Mouse (Mus musculus) heart, embryonic 14.5 days (tissue): ENCODE measurements around the gene Arf3. TPM values are rescaled to one million over a fixed set of nuclear protein-coding genes. Genes with fewer than 3 reads are reported as not detected.
"Not testable (repeated sequence)": the region's sequence is repeated elsewhere in the genome, so short reads cannot be mapped to it uniquely, and the experiment has no call there.

ENCODE experiments used
- ATAC-seq: fragments of 200-750 bp; cut with Nextera tagmentation; 2 replicates; pipeline ENCODE4 v1.8.0; 2017; ENCODE audit warnings: low read depth, moderate TSS enrichment; ENCODE audit not compliant: insufficient number of reproducible peaks, insufficient read depth, low FRiP score
- H3K27ac ChIP-seq, 2 experiments: fragments of 200-500 bp in 1 of 2; fragments of 300-500 bp in 1 of 2; sonication (generic) in 1 of 2; replicated peaks in 1 of 2; 2 replicates each; pipeline ENCODE4 v1.5.1; 2012 to 2014; ENCODE audit warnings: low read depth in 2 of 2, low read length in 2 of 2, control low read depth in 1 of 2, mild to moderate bottlenecking in 1 of 2, mixed read lengths in 1 of 2; ENCODE audit not compliant: control insufficient read depth in 1 of 2, insufficient read depth in 1 of 2
- H3K27me3 ChIP-seq: fragments of 300-500 bp; sonication (generic); 2 replicates; pipeline ENCODE4 v1.6.1; 2014; ENCODE audit warnings: mild to moderate bottlenecking, low read length, control low read depth; ENCODE audit not compliant: control insufficient read depth, insufficient read depth
- H3K36me3 ChIP-seq: fragments of 300-500 bp; sonication (generic); 2 replicates; pipeline ENCODE4 v1.6.1; 2014; ENCODE audit warnings: mild to moderate bottlenecking, control low read depth, low read length, mixed read lengths; ENCODE audit not compliant: control insufficient read depth, insufficient read depth
- H3K4me1 ChIP-seq, 2 experiments: fragments of 200-500 bp in 1 of 2; fragments of 300-500 bp in 1 of 2; sonication (generic) in 1 of 2; 2 replicates each; pipeline ENCODE4 v1.6.1; 2012 to 2014; ENCODE audit warnings: low read length in 2 of 2, control low read depth in 1 of 2, mixed read lengths in 1 of 2; ENCODE audit not compliant: control insufficient read depth in 2 of 2, insufficient read depth in 2 of 2
- H3K4me2 ChIP-seq: fragments of 300-500 bp; sonication (generic); 2 replicates; pipeline ENCODE4 v1.6.1; 2014; ENCODE audit warnings: mild to moderate bottlenecking, low read length
- H3K4me3 ChIP-seq, 2 experiments: fragments of 200-500 bp in 1 of 2; fragments of 300-500 bp in 1 of 2; sonication (generic) in 1 of 2; 2 replicates each; pipeline ENCODE4 v1.5.1; 2012 to 2014; ENCODE audit warnings: low read length in 2 of 2, mild to moderate bottlenecking in 2 of 2, control low read depth in 1 of 2, low read depth in 1 of 2, moderate library complexity in 1 of 2; ENCODE audit not compliant: control insufficient read depth in 1 of 2, insufficient read depth in 1 of 2
- H3K9ac ChIP-seq: fragments of 300-500 bp; sonication (generic); 2 replicates; pipeline ENCODE4 v1.6.1; 2014; ENCODE audit warnings: mild to moderate bottlenecking, low read length
- H3K9me3 ChIP-seq: fragments of 300-500 bp; sonication (generic); 2 replicates; pipeline ENCODE4 v1.6.1; 2016; ENCODE audit warnings: low read length, control low read depth; ENCODE audit not compliant: control insufficient read depth
- WGBS: fragments of 180-500 bp; shearing (Covaris S2); extraction: QIAGEN DNeasy Blood & Tissue Kit; methylation state at CpG from one replicate; pipeline ENCODE4 v1.1.7; 2014; 5-methylcytosine and 5-hydroxymethylcytosine counted together
- polyA plus RNA-seq: library from polyadenylated mRNA; unstranded; fragments of >200 nt; fragmentation: Nextera tagmentation; extraction: Ambion mirVana; gene quantifications from 2 replicates; pipeline ENCODE4 v1.2.1, GENCODE M21; 2014

Arf3 gene
- polyA plus RNA-seq = 26.7 and 31.9 TPM in 2 replicates

DNA sequence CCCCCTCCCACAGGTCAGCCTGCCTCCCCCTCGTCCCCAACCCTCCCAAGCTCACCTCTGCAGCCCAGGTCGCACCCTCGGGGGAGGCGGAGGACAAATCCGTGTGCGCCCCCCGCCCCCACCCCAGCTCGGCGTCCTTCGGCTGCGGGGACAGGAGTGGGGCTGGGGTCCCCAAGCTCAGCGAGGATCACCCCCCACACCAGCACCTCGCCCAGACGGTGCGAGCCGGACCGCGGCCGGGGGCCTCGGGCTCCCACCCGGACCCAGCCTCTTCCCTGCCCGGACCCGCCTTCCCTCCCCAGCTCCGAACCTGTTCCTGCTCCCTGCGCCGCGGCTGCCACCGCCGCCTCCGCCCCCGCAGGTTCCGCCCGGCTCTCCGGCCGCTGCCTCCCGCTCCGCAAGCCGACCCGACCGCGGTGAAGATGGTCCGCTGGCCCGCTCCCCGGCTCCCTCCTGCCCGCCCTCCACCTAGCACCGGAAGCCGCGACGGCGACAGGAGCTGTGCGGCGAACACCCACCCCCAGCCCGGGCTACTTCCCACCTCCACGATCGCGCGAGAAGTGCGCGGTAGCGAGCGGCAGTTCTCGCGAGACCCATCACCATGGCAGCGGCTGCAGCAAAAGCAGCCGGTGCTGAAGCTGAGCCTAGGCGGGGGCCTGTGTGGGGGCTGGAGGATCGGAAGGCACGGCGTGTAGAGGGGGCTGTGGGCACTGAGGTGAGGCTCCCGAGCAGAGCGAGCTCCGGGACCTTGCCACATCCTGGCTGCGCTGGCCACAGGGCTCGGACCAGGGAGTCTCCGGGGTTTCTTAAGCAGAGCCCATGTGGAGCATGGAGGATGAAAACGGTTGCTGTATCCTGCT, at the start of gene Arf3:
Arf3 (minus strand) TSS at position 545 of the 860 bp plus-strand sequence.
- WGBS = under 1% methylated on average over 66 of the region's 76 CpGs
- H3K4me3 ChIP-seq = peak within 1 kb of the TSS; percentile 90 to 99
- H3K9me3 ChIP-seq = no peaks in the 10 kb centered on the region
- H3K36me3 ChIP-seq = peaks cover 28% of the 10 kb centered on the region
- H3K27me3 ChIP-seq = peaks cover 14% of the 10 kb centered on the region; the same call in 1 of the 2 replicates
- peak within 1 kb of the TSS; percentile 79 for H3K4me2 ChIP-seq
- peak within 1 kb of the TSS; percentile 69 to 78 for H3K27ac ChIP-seq
- peaks cover 3 to 13% of the 10 kb centered on the region in 2 experiments; a peak in 3 of 4 replicates for H3K4me1 ChIP-seq
- H3K9ac ChIP-seq = peak within 1 kb of the TSS; percentile 91
- ATAC-seq = peak; percentile 90

DNA sequence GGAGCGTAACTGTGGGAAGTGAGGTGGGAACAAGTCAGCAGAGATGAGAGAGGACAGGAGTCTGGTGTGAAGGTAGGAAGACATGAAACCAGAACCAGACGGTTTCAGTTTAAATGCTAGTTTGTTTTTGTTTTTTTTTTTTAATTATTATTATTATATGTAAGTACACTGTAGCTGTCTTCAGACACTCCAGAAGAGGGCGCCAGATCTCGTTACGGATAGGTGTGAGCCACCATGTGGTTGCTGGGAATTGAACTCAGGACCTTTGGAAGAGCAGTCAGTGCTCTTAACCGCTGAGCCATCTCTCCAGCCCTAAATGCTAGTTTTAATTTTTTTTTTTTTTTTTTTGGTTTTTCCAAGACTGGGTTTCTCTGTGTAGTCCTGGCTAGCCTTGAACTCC, 47.2 kb upstream of the Arf3 start:
- not testable (repeated sequence) for H3K27ac ChIP-seq, H3K9ac ChIP-seq, H3K9me3 ChIP-seq, ATAC-seq, H3K4me2 ChIP-seq, H3K4me3 ChIP-seq
- peaks cover 47% of the 10 kb centered on the region for H3K36me3 ChIP-seq
- 77% methylated on average over 6 of the region's 6 CpGs for WGBS
- H3K4me1 ChIP-seq = peaks cover 26 to 42% of the 10 kb centered on the region in 2 experiments
- peaks cover 43% of the 10 kb centered on the region for H3K27me3 ChIP-seq

DNA sequence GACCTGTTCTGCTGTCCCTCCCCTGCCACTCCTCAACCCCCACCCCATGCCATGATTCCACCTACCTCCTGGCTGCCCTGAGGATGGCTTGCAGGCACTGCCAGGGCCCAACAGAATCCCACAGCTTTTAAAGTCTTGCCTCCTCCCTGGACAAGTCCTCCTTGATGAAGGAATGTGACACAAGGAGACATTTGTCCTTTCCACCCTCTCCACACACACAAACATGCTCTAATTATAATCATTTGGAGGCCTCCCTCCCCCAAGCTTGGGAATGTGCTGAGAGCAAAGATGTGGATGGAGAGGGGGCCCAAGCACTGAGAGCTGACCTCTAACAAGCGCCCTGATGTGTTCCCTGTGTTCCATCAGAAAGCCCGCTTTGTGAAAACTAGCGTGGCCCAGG, 46.4 kb upstream of the Arf3 start, which contains the start of gene Ddn:
Ddn (minus strand) TSS at position 101 of the 400 bp plus-strand sequence.
- H3K27me3 ChIP-seq = peaks cover 51% of the 10 kb centered on the region
- no peak for ATAC-seq
- 28% methylated on average over 3 of the region's 3 CpGs for WGBS
- H3K4me1 ChIP-seq = peaks cover 30 to 44% of the 10 kb centered on the region in 2 experiments
- no peaks in the 10 kb centered on the region for H3K9me3 ChIP-seq
- no peak within 1 kb of the TSS for H3K27ac ChIP-seq
- peaks cover 39% of the 10 kb centered on the region for H3K36me3 ChIP-seq
- peak within 1 kb of the TSS; percentile 67 for H3K9ac ChIP-seq
- H3K4me3 ChIP-seq = peak within 1 kb of the TSS in 1 of 2 experiments; percentile 50; a peak in 2 of 4 replicates
- peak within 1 kb of the TSS; percentile 88 for H3K4me2 ChIP-seq

DNA sequence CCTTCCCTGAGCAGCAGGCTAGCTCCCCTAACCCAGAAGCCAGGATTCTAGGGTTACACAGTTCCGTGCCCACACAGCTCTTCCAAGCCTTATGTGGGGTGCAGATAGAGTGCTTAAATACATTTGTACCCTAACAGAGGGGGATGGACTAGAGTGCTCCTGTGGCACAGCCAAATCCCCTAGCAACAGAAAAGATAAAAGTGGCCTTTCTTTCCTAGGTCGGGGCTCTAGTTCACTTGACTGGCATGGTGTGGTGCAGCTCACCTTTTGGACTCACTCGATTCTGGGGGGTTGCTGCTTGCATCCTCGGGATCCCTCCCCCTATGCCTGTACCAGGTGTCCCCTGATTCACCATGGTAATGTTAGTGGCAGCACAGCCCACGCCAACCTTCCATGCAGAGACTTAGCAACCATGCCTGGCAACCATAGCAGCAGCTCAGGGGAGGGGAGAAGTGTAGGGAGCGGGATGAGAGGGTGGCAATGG, 45.7 kb upstream of the Arf3 start:
- H3K27me3 ChIP-seq = peaks cover 57% of the 10 kb centered on the region
- ATAC-seq = no peak
- H3K9ac ChIP-seq = peak overlapping the region; percentile 67
- H3K27ac ChIP-seq = no peak overlapping the region
- H3K4me1 ChIP-seq = peaks cover 32 to 51% of the 10 kb centered on the region in 2 experiments
- no peaks in the 10 kb centered on the region for H3K9me3 ChIP-seq
- peak overlapping the region; percentile 88 for H3K4me2 ChIP-seq
- peak overlapping the region in 1 of 2 experiments; percentile 50; a peak in 2 of 4 replicates for H3K4me3 ChIP-seq
- peaks cover 32% of the 10 kb centered on the region for H3K36me3 ChIP-seq
- 15% methylated on average over 6 of the region's 6 CpGs for WGBS

DNA sequence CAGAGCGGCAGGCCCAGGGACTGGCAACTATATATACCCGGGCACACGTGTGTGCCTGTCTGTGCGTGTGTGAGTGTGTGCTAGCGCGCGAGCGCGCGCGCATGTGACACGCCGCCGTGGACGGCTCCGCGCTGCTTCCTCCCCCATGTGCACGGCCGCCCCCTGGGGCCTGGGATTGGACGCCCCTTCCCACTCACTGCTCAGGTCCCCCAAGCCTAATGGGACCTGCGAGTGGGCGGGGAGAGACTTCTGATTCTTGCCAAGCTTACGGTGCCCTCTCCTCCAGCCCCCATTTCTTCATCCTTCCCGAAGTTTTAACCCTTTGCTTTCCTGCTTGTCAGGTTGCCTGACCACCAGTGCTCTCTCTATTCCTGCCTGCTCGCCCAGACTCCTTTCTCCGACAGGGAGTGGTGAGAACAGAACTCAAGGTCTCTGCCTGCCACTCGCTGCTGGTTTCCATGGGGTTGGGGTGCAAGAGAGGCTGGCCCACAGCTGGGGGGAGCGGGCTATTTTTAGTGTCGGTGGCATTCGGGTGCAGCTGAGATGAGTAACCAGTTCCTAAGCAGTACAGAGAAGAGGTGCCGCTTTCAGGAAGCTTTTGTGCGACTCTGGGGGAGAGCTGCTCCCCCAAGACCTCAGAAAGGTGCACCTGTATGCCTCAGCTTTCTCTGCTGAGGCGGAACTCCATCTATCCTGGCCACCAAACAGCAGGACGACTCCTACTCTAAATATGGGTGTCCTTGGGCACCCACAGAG, 45.1 kb upstream of the Arf3 start:
- no peak overlapping the region for H3K27ac ChIP-seq
- under 1% methylated on average over 34 of the region's 34 CpGs for WGBS
- no peaks in the 10 kb centered on the region for H3K9me3 ChIP-seq
- peaks cover 26% of the 10 kb centered on the region for H3K36me3 ChIP-seq
- H3K9ac ChIP-seq = peak overlapping the region; percentile 67
- H3K27me3 ChIP-seq = peaks cover 63% of the 10 kb centered on the region
- peaks cover 34 to 57% of the 10 kb centered on the region in 2 experiments for H3K4me1 ChIP-seq
- H3K4me2 ChIP-seq = peak overlapping the region; percentile 88
- peak overlapping the region; percentile 46 to 50 for H3K4me3 ChIP-seq
- ATAC-seq = no peak

DNA sequence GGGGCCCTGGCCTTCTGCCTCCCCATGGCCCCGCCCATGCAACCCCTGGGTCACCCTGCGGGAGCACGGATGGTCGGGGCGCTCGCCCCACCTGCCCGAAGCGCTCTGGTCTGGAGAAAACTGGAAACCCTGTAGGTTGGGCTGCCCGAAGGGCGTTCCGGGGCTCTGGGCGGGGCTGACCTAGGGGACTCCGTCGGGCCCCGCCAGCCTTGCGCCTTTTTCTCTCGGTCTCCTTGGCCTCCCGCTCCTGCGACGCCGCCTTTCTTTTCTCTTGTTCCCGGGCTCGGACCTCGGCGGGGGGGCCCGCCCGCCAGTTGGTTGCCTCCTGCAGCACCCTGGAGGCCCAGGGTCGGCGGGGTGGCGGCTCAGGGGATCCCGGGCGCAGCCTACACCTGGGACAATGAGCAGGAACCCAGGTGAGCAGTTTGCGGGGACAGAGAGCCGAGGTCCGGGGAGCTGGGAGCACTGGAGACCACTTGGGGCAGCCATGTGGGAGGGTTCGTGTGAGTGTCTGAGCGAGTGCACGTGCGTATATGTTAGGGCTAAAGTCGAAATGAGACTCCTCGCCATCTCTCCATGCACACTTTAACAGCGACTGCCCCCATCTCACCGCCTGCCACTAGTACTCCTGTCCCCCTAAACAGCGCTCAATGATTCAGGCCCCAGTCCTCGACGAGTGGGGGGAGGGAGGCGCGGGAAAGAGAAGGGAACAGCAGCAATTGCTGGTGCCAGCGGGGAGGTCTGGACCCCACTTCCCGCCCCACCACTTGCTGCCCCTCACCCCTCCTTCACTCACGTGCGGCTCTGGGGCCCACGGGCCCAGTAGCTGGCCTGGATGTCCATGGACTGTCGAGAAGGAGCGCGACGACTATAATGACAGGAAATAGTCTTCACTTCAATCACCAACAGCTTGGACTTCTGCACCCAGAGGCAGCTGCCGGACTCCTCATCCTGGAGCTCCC, 44.1 kb upstream of the Arf3 start:
- peaks cover 73% of the 10 kb centered on the region for H3K27me3 ChIP-seq
- H3K4me2 ChIP-seq = peak overlapping the region; percentile 88
- peak overlapping the region; percentile 10 to 50; a peak in 3 of 4 replicates for H3K4me3 ChIP-seq
- H3K9me3 ChIP-seq = no peaks in the 10 kb centered on the region
- WGBS = 1% methylated on average over 58 of the region's 58 CpGs
- no peak; the same call in 1 of the 2 replicates for ATAC-seq
- H3K9ac ChIP-seq = peak overlapping the region; percentile 55
- H3K4me1 ChIP-seq = peaks cover 34 to 58% of the 10 kb centered on the region in 2 experiments
- H3K36me3 ChIP-seq = peaks cover 16% of the 10 kb centered on the region
- H3K27ac ChIP-seq = no peak overlapping the region
